In the genomic region with DNA sequence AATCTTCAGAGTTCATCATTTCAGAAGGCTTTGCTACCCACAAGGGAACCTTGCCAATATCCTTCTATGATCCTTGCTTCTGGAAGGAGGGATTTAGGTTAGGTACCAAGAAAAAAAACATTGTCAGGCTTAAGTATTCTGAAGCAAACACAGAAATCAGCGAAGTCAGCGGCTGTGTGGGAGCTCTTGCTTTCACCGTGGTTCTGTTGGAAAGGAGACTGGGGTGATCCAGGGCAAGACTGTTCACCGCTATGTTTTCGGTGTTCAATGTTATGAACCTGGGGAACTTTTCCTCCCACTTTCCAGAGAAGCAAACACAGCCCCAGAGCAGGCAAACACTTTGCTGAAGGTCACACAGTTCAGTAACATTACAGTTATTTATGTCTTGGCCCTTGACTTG, we compare ENCODE assay signal across 20 mouse cellular contexts.
DNase-seq lines count a peak whose midpoint lies in the region; ATAC-seq and TF ChIP-seq lines count a peak whose summit lies in the region.
"Had no signal": no experiment of that assay in that cellular context is flagged by ENCODE, and none has a peak within 500 bp of the region (broad histone marks: within the 10 kb centered on the region; RNA-seq: fewer than 3 reads in every experiment).

No protein-coding gene starts in this region.

- no peak overlapping the region for H3K9ac ChIP-seq in forebrain, postnatal 0 days
- no peak overlapping the region for H3K9ac ChIP-seq in forebrain, embryonic 16.5 days (replicated peaks; ENCODE audit: low read depth, low read length)
- no peak overlapping the region for H3K9ac ChIP-seq in midbrain, embryonic 15.5 days
- H3K9ac ChIP-seq in intestine, embryonic 15.5 days: no peak overlapping the region
- H3K9ac ChIP-seq in kidney, embryonic 14.5 days (ENCODE audit: low read depth, low read length): no peak overlapping the region
- H3K9ac ChIP-seq: embryonic facial prominence, embryonic 15.5 days; limb, embryonic 13.5 days; liver, embryonic 13.5 days; lung, embryonic 14.5 days had no signal

- no peak for ATAC-seq in forebrain, postnatal 0 days
- no peak for ATAC-seq in forebrain, embryonic 16.5 days
- ATAC-seq in midbrain, embryonic 15.5 days (replicated peaks): peak; percentile 46
- no peak for ATAC-seq in intestine, embryonic 15.5 days
- ATAC-seq in kidney, embryonic 14.5 days (ENCODE audit: low FRiP score, low TSS enrichment): no peak
- ATAC-seq: inflammation-experienced regulatory T-cells, adult 6 months had no signal

- 54% methylated on average over 5 of the region's 5 CpGs for WGBS in forebrain, postnatal 0 days
- 63% methylated on average over 5 of the region's 5 CpGs for WGBS in forebrain, embryonic 16.5 days
- 61% methylated on average over 5 of the region's 5 CpGs for WGBS in midbrain, embryonic 15.5 days
- WGBS in intestine, embryonic 15.5 days: 54% methylated on average over 5 of the region's 5 CpGs
- WGBS in kidney, embryonic 14.5 days: 29% methylated on average over 5 of the region's 5 CpGs

- H3K4me2 ChIP-seq in forebrain, postnatal 0 days (ENCODE audit: low read depth): no peak overlapping the region
- H3K4me2 ChIP-seq in forebrain, embryonic 16.5 days (ENCODE audit: low read length): no peak overlapping the region
- no peak overlapping the region for H3K4me2 ChIP-seq in midbrain, embryonic 15.5 days
- H3K4me2 ChIP-seq in intestine, embryonic 15.5 days (replicated peaks): no peak overlapping the region
- H3K4me2 ChIP-seq in kidney, embryonic 14.5 days (replicated peaks; ENCODE audit: low read depth, low read length): no peak overlapping the region
- H3K4me2 ChIP-seq: embryonic facial prominence, embryonic 15.5 days; heart, embryonic 11.5 days; limb, embryonic 13.5 days; liver, embryonic 13.5 days; lung, embryonic 14.5 days had no signal

- H3K36me3 ChIP-seq in forebrain, postnatal 0 days (ENCODE audit: insufficient read depth): no peaks in the 10 kb centered on the region
- H3K36me3 ChIP-seq in forebrain, embryonic 16.5 days (ENCODE audit: control insufficient read depth, insufficient read depth): no peaks in the 10 kb centered on the region
- no peaks in the 10 kb centered on the region for H3K36me3 ChIP-seq in midbrain, embryonic 15.5 days (replicated peaks)
- no peaks in the 10 kb centered on the region for H3K36me3 ChIP-seq in intestine, embryonic 15.5 days
- H3K36me3 ChIP-seq in kidney, embryonic 14.5 days (ENCODE audit: control insufficient read depth, insufficient read depth, low read length): no peaks in the 10 kb centered on the region
- H3K36me3 ChIP-seq: embryonic facial prominence, embryonic 15.5 days; limb, embryonic 13.5 days; liver, embryonic 13.5 days had no signal

- no peak overlapping the region for H3K4me3 ChIP-seq in forebrain, postnatal 0 days (ENCODE audit: low read depth, low read length)
- no peak overlapping the region for H3K4me3 ChIP-seq in forebrain, embryonic 16.5 days (replicated peaks; ENCODE audit: low read length)
- no peak overlapping the region for H3K4me3 ChIP-seq in midbrain, embryonic 15.5 days
- no peak overlapping the region for H3K4me3 ChIP-seq in intestine, embryonic 15.5 days (replicated peaks)
- H3K4me3 ChIP-seq in kidney, embryonic 14.5 days (ENCODE audit: low read length): no peak overlapping the region
- H3K4me3 ChIP-seq: embryonic facial prominence, embryonic 15.5 days; limb, embryonic 13.5 days; liver, embryonic 13.5 days had no signal

- peaks cover 15% of the 10 kb centered on the region for H3K4me1 ChIP-seq in forebrain, postnatal 0 days (ENCODE audit: insufficient read depth)
- H3K4me1 ChIP-seq in forebrain, embryonic 16.5 days (replicated peaks; ENCODE audit: control insufficient read depth, insufficient read depth, low read length): peaks cover 24% of the 10 kb centered on the region
- H3K4me1 ChIP-seq in midbrain, embryonic 15.5 days: peaks cover 12% of the 10 kb centered on the region
- H3K4me1 ChIP-seq in intestine, embryonic 15.5 days (replicated peaks): no peaks in the 10 kb centered on the region
- H3K4me1 ChIP-seq in kidney, embryonic 14.5 days (ENCODE audit: control insufficient read depth, insufficient read depth, low read length): no peaks in the 10 kb centered on the region
- H3K4me1 ChIP-seq: limb, embryonic 13.5 days; liver, embryonic 13.5 days had no signal

- no peaks in the 10 kb centered on the region for H3K27me3 ChIP-seq in forebrain, postnatal 0 days (ENCODE audit: insufficient read depth, low read length)
- H3K27me3 ChIP-seq in forebrain, embryonic 16.5 days (replicated peaks; ENCODE audit: control insufficient read depth, insufficient read depth, low read length): no peaks in the 10 kb centered on the region
- no peaks in the 10 kb centered on the region for H3K27me3 ChIP-seq in midbrain, embryonic 15.5 days (replicated peaks)
- H3K27me3 ChIP-seq in intestine, embryonic 15.5 days (replicated peaks): no peaks in the 10 kb centered on the region
- no peaks in the 10 kb centered on the region for H3K27me3 ChIP-seq in kidney, embryonic 14.5 days (ENCODE audit: control insufficient read depth, insufficient read depth, low read length)
- H3K27me3 ChIP-seq: CH12.LX; embryonic facial prominence, embryonic 15.5 days; limb, embryonic 13.5 days; liver, embryonic 13.5 days had no signal

- H3K9me3 ChIP-seq in forebrain, postnatal 0 days (ENCODE audit: low read length): no peaks in the 10 kb centered on the region
- H3K9me3 ChIP-seq in forebrain, embryonic 16.5 days (ENCODE audit: control insufficient read depth, low read length): no peaks in the 10 kb centered on the region
- no peaks in the 10 kb centered on the region for H3K9me3 ChIP-seq in midbrain, embryonic 15.5 days
- H3K9me3 ChIP-seq in intestine, embryonic 15.5 days: no peaks in the 10 kb centered on the region
- H3K9me3 ChIP-seq in kidney, embryonic 14.5 days (ENCODE audit: control insufficient read depth, low read length): no peaks in the 10 kb centered on the region
- H3K9me3 ChIP-seq: embryonic facial prominence, embryonic 15.5 days; limb, embryonic 13.5 days; liver, embryonic 13.5 days had no signal

- no peak for DNase-seq in forebrain, postnatal 0 days
- DNase-seq in ovary, adult 18-20 months (ENCODE audit: low spot score): peak; percentile 53
- DNase-seq in ovary, postnatal 10 days (ENCODE audit: low spot score): no peak
- DNase-seq: adrenal gland, postnatal 36 days; heart, postnatal 14 days; kidney, adult 8-10 months; kidney, postnatal 25 days; liver, embryonic 13.5 days; lung, embryonic 14.5 days; lung, postnatal 36 days; thymus, adult 2 months had no signal

- no peak for TF ChIP-seq CTCF in forebrain, postnatal 0 days (IDR thresholded peaks at IDR 0.05; ENCODE audit: low read depth)

- H3K27ac ChIP-seq in forebrain, postnatal 0 days (ENCODE audit: low read depth, low read length): peak overlapping the region; percentile 57; the same call in 1 of the 2 replicates
- H3K27ac ChIP-seq in forebrain, embryonic 16.5 days (ENCODE audit: low read length): no peak overlapping the region
- H3K27ac ChIP-seq in midbrain, embryonic 15.5 days: peak overlapping the region; percentile 75
- no peak overlapping the region for H3K27ac ChIP-seq in intestine, embryonic 15.5 days
- no peak overlapping the region for H3K27ac ChIP-seq in kidney, embryonic 14.5 days (ENCODE audit: low read depth, low read length)
- H3K27ac ChIP-seq: embryonic facial prominence, embryonic 15.5 days; limb, embryonic 13.5 days; liver, embryonic 13.5 days had no signal

Comparison
In these comparisons a context has a peak if more than half of its experiments do, and no peak if none do; other contexts are left out.
1. H3K27ac ChIP-seq: peak in forebrain, postnatal 0 days (single experiment) and midbrain, embryonic 15.5 days (single experiment); none in forebrain, embryonic 16.5 days (single experiment), intestine, embryonic 15.5 days (single experiment) and kidney, embryonic 14.5 days (single experiment).